Mouse (Mus musculus): ENCODE results near the gene Gm21976. TPM values are rescaled to one million over a fixed set of nuclear protein-coding genes. Genes with fewer than 3 reads are reported as not detected.

Gm21976 gene
- not detected in 2 replicates for total RNA-seq (2017)

- no peak for ATAC-seq (replicated peaks; ENCODE audit: low read depth, poor library complexity, severe bottlenecking)
Observed at GRCm38 (mm10) chr13:98279686-98280085, at the start of gene Gm21976. Gene Gm21976 (plus strand): TSS chr13:98279887.

DNA sequence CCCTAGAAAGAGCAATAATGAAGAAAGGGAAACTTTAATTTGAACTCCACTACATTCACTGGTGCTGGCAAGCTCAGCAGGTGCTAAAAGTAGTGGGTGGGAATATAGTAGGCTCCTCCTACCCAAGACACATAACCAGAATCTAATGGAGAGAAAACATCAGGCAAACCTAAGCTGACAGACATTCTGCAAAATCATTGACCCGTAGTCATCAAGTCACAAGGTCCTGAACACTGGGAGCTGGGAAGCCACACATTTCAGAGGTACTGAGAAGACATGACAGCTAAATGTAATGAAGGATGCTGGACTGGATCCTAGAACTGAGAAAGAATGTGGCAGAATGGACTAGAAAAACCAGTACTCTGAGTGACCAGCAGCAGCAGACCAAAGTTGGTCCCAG lies 49.2 kb upstream of the Gm21976 start:
- no peak for ATAC-seq (replicated peaks; ENCODE audit: low read depth, poor library complexity, severe bottlenecking)

- no peak for ATAC-seq (replicated peaks; ENCODE audit: low read depth, poor library complexity, severe bottlenecking)
Observed at GRCm38 (mm10) chr13:98235451-98235850, 44.2 kb upstream of the Gm21976 start.

- ATAC-seq (replicated peaks; ENCODE audit: low read depth, poor library complexity, severe bottlenecking) = peak; percentile 69
Observed at GRCm38 (mm10) chr13:98239978-98240641, 39.6 kb upstream of the Gm21976 start.

DNA sequence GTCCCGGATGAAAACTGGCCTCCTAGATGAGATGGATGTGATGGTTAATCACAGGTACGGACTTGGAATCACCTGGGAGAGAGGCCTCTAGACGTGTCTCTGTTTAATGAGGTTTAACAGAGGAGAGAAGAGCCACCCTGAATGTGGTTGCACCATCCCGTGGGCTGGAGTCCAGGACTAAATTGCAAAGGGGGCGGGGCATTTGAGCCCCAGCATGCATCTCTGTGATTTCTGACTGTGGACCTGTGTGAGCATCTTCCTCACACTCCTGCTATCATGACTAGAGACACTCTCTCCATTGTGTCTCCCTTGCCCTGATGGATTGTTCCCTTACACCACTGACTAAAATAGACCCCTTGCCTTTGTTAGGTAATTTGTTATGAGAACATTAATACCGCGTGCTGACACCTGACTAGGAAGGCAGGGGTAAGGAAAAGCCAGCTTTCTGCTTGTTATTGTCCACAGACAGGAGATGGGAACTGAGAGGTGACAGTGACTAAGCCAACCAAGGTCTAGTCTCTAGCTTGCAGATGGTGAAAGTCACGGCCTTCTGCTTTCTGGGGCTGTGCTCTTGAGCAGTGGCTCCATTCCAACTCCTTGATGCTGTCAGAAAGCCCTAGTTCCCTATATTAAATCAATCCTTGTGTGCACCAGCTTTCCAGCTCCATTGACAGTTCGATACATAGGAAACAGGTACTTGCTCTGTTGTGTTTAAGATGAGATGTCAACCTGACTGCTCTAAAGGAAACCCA lies 38.0 kb upstream of the Gm21976 start:
- ATAC-seq (replicated peaks; ENCODE audit: low read depth, poor library complexity, severe bottlenecking) = 0 out of 2 replicates have a peak, but pooled peaks have one; percentile 18

DNA sequence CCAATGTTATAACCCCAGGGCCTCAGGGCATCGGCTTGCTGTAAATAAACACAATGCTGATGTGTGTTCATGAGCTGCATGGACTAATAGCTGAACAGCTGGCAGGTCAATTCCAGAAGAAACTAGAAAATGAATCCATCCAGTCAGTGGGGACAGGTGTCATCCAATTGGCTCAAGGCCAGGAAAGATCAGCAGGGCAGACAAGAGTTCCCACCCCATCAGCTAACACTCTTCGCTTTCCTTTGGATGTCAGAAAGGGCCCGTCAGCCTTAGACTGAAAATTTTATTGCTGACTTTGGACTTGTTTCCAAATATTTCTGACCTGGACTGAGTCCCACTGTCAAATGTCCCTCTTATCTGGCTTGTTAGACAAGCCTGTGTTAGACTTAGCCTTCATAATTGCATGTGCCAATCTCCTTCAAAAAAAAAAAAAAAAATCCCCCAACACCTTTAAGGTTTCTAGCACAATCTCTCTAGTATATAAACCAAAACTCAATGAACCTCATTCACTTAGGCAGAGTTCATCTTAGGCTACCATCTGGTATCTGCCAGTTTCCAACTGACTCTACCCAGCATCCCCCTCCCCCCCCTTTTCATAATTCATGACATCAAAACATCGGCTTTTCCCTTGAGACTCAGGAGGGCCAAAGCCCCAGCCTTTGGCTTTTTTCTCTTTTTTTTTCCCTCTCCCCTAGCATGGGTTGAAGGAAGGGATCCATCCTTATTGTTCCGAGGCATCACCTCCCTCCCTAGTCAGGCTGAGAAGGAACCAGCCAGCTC lies 34.9 kb upstream of the Gm21976 start:
- ATAC-seq (replicated peaks; ENCODE audit: low read depth, poor library complexity, severe bottlenecking) = no peak

DNA sequence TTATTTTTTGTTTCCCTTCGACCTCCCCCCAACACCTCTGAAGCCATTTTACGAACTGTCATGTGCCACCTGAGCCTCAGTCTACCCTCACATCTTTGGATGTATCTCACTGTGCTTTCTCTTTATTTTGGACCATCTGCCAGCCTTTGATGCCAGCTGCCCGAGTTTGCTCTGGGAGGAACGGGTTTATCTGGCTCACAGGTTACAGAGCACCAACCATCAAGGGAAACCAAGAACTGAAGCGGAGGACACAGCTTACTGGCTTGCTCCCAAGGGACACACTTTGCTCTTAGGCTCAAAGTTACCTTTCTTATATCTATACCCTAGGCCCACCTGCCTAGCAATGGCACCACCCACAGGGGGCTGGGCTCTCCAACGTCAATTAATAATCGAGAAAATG lies 34.3 kb upstream of the Gm21976 start:
- no peak for ATAC-seq (replicated peaks; ENCODE audit: low read depth, poor library complexity, severe bottlenecking)

DNA sequence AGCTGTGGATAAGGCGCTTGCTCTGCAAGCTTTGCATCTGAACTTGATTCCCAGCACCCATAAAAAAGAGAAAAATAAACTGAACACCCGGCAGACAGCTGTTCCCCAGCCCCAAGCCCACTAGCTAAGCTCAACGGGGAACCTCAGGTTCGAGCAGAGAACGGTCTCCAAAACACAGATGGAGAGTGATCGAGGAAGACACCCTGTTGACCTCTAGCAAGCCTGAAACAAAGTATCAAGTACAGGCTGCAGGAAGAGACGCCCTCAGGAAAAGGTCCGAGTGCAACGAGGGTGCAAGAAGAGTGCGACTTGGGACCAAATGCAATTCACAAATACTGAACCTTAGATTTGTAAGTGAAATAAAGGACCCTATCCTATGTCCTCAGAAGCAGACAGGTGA lies 30.1 kb upstream of the Gm21976 start:
- ATAC-seq (replicated peaks; ENCODE audit: low read depth, poor library complexity, severe bottlenecking) = no peak

DNA sequence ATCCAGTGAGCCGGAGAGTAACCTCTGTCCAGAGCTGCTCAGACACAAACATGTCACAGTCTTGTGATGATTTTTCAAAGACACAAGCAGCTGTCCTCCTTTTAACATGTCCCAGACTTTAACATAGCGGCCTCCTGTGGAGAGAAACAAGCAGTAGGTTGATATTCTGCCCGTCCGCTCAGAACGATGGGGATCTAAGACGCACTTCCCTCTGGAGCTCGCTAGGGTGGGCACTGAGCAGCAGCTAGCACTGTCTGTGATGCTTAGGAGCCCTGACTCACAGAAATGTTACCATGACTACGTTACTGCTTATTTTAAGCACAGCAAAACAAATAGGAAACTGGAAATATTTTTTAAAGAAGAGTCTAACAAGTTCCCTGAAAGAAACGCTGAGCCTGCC lies 24.8 kb upstream of the Gm21976 start:
- no peak for ATAC-seq (replicated peaks; ENCODE audit: low read depth, poor library complexity, severe bottlenecking)

- peak; percentile 95 for ATAC-seq (replicated peaks; ENCODE audit: low read depth, poor library complexity, severe bottlenecking)
Observed at GRCm38 (mm10) chr13:98262636-98263457, 16.8 kb upstream of the Gm21976 start, which contains the start of the genes Utp15 and Ankra2. Gene Utp15 (minus strand): TSS chr13:98263041. Gene Ankra2 (plus strand): TSS chr13:98263074.

DNA sequence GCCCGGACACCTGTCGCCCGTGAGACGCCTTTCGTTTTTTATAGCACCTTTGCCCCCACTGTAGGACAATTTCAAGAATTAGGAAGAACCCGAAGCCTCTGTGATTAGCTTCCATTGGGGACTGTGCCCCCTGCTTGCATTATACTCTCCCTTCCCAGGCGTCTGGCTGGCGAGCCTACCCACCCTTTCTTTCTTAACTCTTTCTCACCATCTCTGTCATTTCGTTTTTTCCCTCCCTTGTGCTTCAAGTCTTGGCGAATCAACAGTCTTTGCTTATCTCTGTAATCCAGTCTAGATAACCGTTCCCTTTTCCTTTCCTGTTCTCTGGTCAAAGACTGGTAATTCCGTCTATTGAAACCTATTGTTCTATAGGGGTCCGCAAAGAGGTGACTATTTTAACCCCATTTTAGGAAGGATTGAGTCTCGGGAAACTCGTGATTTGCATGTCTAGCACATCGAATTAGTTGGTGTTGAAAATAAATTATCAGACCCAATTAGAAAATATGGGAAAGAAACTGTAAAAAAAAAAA lies 16.2 kb upstream of the Gm21976 start:
- no peak for ATAC-seq (replicated peaks; ENCODE audit: low read depth, poor library complexity, severe bottlenecking)

- ATAC-seq (replicated peaks; ENCODE audit: low read depth, poor library complexity, severe bottlenecking) = no peak
Observed at GRCm38 (mm10) chr13:98264111-98264510, 15.6 kb upstream of the Gm21976 start.

GRCm38 (mm10) chr13:98274023-98274422 lies 5.7 kb upstream of the Gm21976 start:
- ATAC-seq (replicated peaks; ENCODE audit: low read depth, poor library complexity, severe bottlenecking) = no peak

GRCm38 (mm10) chr13:98275646-98276045 lies 4.0 kb upstream of the Gm21976 start:
- peak; percentile 76 for ATAC-seq (replicated peaks; ENCODE audit: low read depth, poor library complexity, severe bottlenecking)

GRCm38 (mm10) chr13:98276253-98276652 lies 3.4 kb upstream of the Gm21976 start:
- ATAC-seq (replicated peaks; ENCODE audit: low read depth, poor library complexity, severe bottlenecking) = no peak

DNA sequence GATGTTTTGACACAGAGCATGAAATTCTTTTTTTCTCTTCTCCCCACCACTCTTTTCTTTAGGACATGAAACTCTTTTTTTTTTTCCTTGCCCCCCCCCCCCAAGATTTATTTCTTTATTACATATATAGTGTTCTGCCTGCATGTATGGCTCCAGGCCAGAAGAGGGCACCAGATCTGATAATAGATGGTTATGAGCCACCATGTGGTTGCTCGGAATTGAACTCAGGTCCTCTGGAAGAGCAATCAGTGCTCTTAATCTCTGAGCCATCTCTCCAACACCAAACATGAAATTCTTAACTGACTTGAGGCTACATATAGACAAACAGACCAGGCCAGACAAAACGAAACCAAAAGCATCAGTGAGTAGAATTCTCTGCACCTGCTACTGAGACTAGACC lies 2.2 kb upstream of the Gm21976 start:
- ATAC-seq (replicated peaks; ENCODE audit: low read depth, poor library complexity, severe bottlenecking) = no peak

- ATAC-seq (replicated peaks; ENCODE audit: low read depth, poor library complexity, severe bottlenecking) = no peak
Observed at GRCm38 (mm10) chr13:98280990-98281650, 1.4 kb downstream of the Gm21976 start.

DNA sequence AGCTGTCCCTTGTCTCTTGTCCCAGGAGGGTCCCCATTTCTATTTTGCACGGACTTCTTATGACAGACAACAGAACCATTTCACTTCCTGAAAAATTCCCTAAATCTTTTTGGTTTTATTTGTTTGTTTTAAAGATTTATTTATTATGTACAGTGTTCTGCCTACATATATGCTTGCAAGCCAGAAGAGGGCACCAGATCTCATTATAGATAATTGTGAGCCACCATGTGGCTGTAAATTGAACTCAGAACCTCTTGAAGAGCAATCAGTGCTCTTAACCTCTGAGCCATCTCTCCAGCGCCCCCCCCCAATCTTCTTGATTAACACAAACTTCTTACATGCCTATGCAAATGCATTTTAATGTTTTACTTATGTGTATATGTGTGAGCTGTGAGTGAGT lies 11.0 kb downstream of the Gm21976 start:
- ATAC-seq (replicated peaks; ENCODE audit: low read depth, poor library complexity, severe bottlenecking) = no peak

DNA sequence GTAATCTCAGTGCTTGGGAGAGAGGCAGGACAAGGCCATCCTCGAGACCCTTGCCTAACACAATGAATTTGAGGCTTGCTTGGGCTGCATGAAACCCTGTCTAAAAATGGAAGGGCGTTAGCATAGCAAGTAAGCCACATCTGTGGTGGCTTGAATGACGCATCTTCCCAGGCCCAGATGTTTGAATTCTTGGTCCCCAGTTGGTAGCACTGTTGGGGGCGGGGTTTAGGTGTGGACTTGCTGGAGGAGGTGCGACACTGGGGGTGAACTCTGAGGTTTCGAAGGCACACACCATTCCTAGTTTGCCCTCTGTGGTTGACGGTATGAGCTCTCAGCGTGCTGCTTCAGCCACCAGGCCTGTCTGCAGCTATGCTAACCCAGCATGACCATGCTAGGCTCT lies 12.0 kb downstream of the Gm21976 start:
- ATAC-seq (replicated peaks; ENCODE audit: low read depth, poor library complexity, severe bottlenecking) = no peak
